Mouse (Mus musculus): ENCODE measurements around the gene B3gat2. TPM values are rescaled to one million over a fixed set of nuclear protein-coding genes. Genes with fewer than 3 reads are reported as not detected.

Gene B3gat2
- polyA plus RNA-seq (2017; shearing (Covaris generic)), result 2.6 TPM

GRCm38 (mm10) chr1:23761502-23762135 lies at the start of gene B3gat2:
TSS of gene B3gat2 (plus strand) at chr1:23761753.

Other genes starting within 250 kb of the B3gat2 start
- gene Smap1, start 160.6 kb downstream of the B3gat2 start, polyA plus RNA-seq (2017; shearing (Covaris generic)), result 107 TPM
- gene Sdhaf4, start 243.9 kb downstream of the B3gat2 start, polyA plus RNA-seq (2017; shearing (Covaris generic)), result 29.7 TPM